In genomic region chr11:75533314-75534015, GRCm38 (mm10) we compare ENCODE assay signal across 7 mouse cellular contexts. TPM values are rescaled to one million over a fixed set of nuclear protein-coding genes. Genes with fewer than 3 reads are reported as not detected.
DNase-seq lines count a peak whose midpoint lies in the region; ATAC-seq and TF ChIP-seq lines count a peak whose summit lies in the region.

No protein-coding gene starts in this region.

- H3K27ac ChIP-seq in lung, embryonic 14.5 days (ENCODE audit: low read depth) = no peak overlapping the region
- H3K27ac ChIP-seq in embryonic facial prominence, embryonic 15.5 days (replicated peaks) = no peak overlapping the region
- H3K27ac ChIP-seq in intestine, embryonic 16.5 days (ENCODE audit: low read length) = peak overlapping the region; percentile 35
- peak overlapping the region; percentile 99 for H3K27ac ChIP-seq in neural tube, embryonic 15.5 days (replicated peaks)

- no peaks in the 10 kb centered on the region for H3K9me3 ChIP-seq in lung, embryonic 14.5 days (ENCODE audit: low read depth, low read length)
- no peaks in the 10 kb centered on the region for H3K9me3 ChIP-seq in embryonic facial prominence, embryonic 15.5 days (replicated peaks)
- H3K9me3 ChIP-seq in intestine, embryonic 16.5 days (ENCODE audit: control insufficient read depth, low read length) = no peaks in the 10 kb centered on the region
- no peaks in the 10 kb centered on the region for H3K9me3 ChIP-seq in neural tube, embryonic 15.5 days (replicated peaks)

- peak overlapping the region; percentile 98 for H3K4me2 ChIP-seq in lung, embryonic 14.5 days
- H3K4me2 ChIP-seq in embryonic facial prominence, embryonic 15.5 days (replicated peaks) = peak overlapping the region; percentile 99; the same call in 1 of the 2 replicates
- H3K4me2 ChIP-seq in intestine, embryonic 16.5 days (ENCODE audit: low read depth, low read length) = peak overlapping the region; percentile 82
- peak overlapping the region; percentile 84 for H3K4me2 ChIP-seq in neural tube, embryonic 15.5 days

- intact Hi-C loops in left cerebral cortex, postnatal 36 days (cut with DNase I) = no loop called here

- H3K9ac ChIP-seq in lung, embryonic 14.5 days = no peak overlapping the region
- no peak overlapping the region for H3K9ac ChIP-seq in embryonic facial prominence, embryonic 15.5 days
- H3K9ac ChIP-seq in intestine, embryonic 16.5 days (ENCODE audit: low read depth, low read length) = peak overlapping the region; percentile 38; the same call in 1 of the 2 replicates
- peak overlapping the region; percentile 73; the same call in 1 of the 2 replicates for H3K9ac ChIP-seq in neural tube, embryonic 15.5 days (replicated peaks)

- no peak for ATAC-seq in lung, embryonic 14.5 days (ENCODE audit: insufficient read depth)
- ATAC-seq in embryonic facial prominence, embryonic 15.5 days (ENCODE audit: insufficient number of reproducible peaks, low FRiP score, low TSS enrichment, low read depth) = no peak
- ATAC-seq in intestine, embryonic 16.5 days = no peak
- no peak for ATAC-seq in neural tube, embryonic 15.5 days (ENCODE audit: low FRiP score)

- WGBS in lung, embryonic 14.5 days = 67% methylated on average over 6 of the region's 6 CpGs
- WGBS in embryonic facial prominence, embryonic 15.5 days = 67% methylated on average over 6 of the region's 6 CpGs
- WGBS in intestine, embryonic 16.5 days = 71% methylated on average over 6 of the region's 6 CpGs
- 75% methylated on average over 6 of the region's 6 CpGs for WGBS in neural tube, embryonic 15.5 days

- H3K27me3 ChIP-seq in lung, embryonic 14.5 days (ENCODE audit: insufficient read depth, low read length) = no peaks in the 10 kb centered on the region
- no peaks in the 10 kb centered on the region for H3K27me3 ChIP-seq in embryonic facial prominence, embryonic 15.5 days
- H3K27me3 ChIP-seq in intestine, embryonic 16.5 days (replicated peaks; ENCODE audit: control insufficient read depth, insufficient read depth, low read length) = no peaks in the 10 kb centered on the region
- H3K27me3 ChIP-seq in neural tube, embryonic 15.5 days (replicated peaks) = no peaks in the 10 kb centered on the region

- H3K36me3 ChIP-seq in lung, embryonic 14.5 days (ENCODE audit: insufficient read depth) = no peaks in the 10 kb centered on the region
- H3K36me3 ChIP-seq in embryonic facial prominence, embryonic 15.5 days = no peaks in the 10 kb centered on the region
- H3K36me3 ChIP-seq in intestine, embryonic 16.5 days (ENCODE audit: control insufficient read depth, insufficient read depth, low read length) = no peaks in the 10 kb centered on the region
- no peaks in the 10 kb centered on the region for H3K36me3 ChIP-seq in neural tube, embryonic 15.5 days

- 0 out of 2 replicates have a peak, but pooled peaks cover 2% of the 10 kb centered on the region for H3K4me1 ChIP-seq in lung, embryonic 14.5 days (ENCODE audit: insufficient read depth)
- peaks cover 21% of the 10 kb centered on the region for H3K4me1 ChIP-seq in embryonic facial prominence, embryonic 15.5 days
- H3K4me1 ChIP-seq in intestine, embryonic 16.5 days (ENCODE audit: control insufficient read depth, insufficient read depth, low read length) = peaks cover 23% of the 10 kb centered on the region
- H3K4me1 ChIP-seq in neural tube, embryonic 15.5 days = peaks cover 60% of the 10 kb centered on the region

- no peak for TF ChIP-seq CTCF in lung, embryonic 14.5 days (IDR thresholded peaks at IDR 0.05; ENCODE audit: low read depth)

- DNase-seq in lung, embryonic 14.5 days = no peak
- no peak for DNase-seq in lung, postnatal 36 days
- no peak for DNase-seq in right cerebral cortex, adult 18-20 months
- DNase-seq in left cerebral cortex, postnatal 36 days (ENCODE audit: low spot score in 2 of 2) = no peak

- no peak overlapping the region for H3K4me3 ChIP-seq in lung, embryonic 14.5 days (ENCODE audit: low read depth, low read length)
- H3K4me3 ChIP-seq in embryonic facial prominence, embryonic 15.5 days (replicated peaks) = no peak overlapping the region
- peak overlapping the region; percentile 72 for H3K4me3 ChIP-seq in intestine, embryonic 16.5 days (ENCODE audit: low read length)
- H3K4me3 ChIP-seq in neural tube, embryonic 15.5 days (replicated peaks) = peak overlapping the region; percentile 77

RNA-seq across cellular contexts. Expression of gene Slc43a2, which starts 2.0 kb away (rescaled TPM):
- polyA plus RNA-seq in lung, embryonic 14.5 days (2014; fragmentation: Nextera tagmentation; extraction: Ambion mirVana) = 4.0 and 6.4 TPM in 2 replicates
- 5.5 and 5.7 TPM in 2 replicates for polyA plus RNA-seq in embryonic facial prominence, embryonic 15.5 days (2015; fragmentation: Nextera tagmentation; extraction: Ambion mirVana)
- 22.0 and 27.7 TPM in 2 replicates for polyA plus RNA-seq in intestine, embryonic 16.5 days (2015; fragmentation: Nextera tagmentation; extraction: Ambion mirVana)
- polyA plus RNA-seq in neural tube, embryonic 15.5 days (2015; fragmentation: Nextera tagmentation; extraction: Ambion mirVana) = 15.7 and 15.8 TPM in 2 replicates
- total RNA-seq in left cerebral cortex, postnatal 36 days (2021) = 10 to 100 TPM; 51.1 to 63.1 TPM

RNA-seq across cellular contexts. Expression of gene Scarf1, which starts 20.1 kb away (rescaled TPM):
- polyA plus RNA-seq in lung, embryonic 14.5 days (2014; fragmentation: Nextera tagmentation; extraction: Ambion mirVana) = 11.6 and 15.2 TPM in 2 replicates
- 8.0 and 8.1 TPM in 2 replicates for polyA plus RNA-seq in embryonic facial prominence, embryonic 15.5 days (2015; fragmentation: Nextera tagmentation; extraction: Ambion mirVana)
- polyA plus RNA-seq in intestine, embryonic 16.5 days (2015; fragmentation: Nextera tagmentation; extraction: Ambion mirVana) = 5.6 and 6.0 TPM in 2 replicates
- polyA plus RNA-seq in neural tube, embryonic 15.5 days (2015; fragmentation: Nextera tagmentation; extraction: Ambion mirVana) = 3.9 and 4.7 TPM in 2 replicates
- 1 to 10 TPM; 1.2 to 1.8 TPM for total RNA-seq in left cerebral cortex, postnatal 36 days (2021)

RNA-seq across cellular contexts. Expression of gene Rilp, which starts 23.6 kb away (rescaled TPM):
- 0.43 and 0.58 TPM in 2 replicates for polyA plus RNA-seq in lung, embryonic 14.5 days (2014; fragmentation: Nextera tagmentation; extraction: Ambion mirVana)
- polyA plus RNA-seq in embryonic facial prominence, embryonic 15.5 days (2015; fragmentation: Nextera tagmentation; extraction: Ambion mirVana) = 0.73 and 1.0 TPM in 2 replicates
- 2.4 and 2.7 TPM in 2 replicates for polyA plus RNA-seq in intestine, embryonic 16.5 days (2015; fragmentation: Nextera tagmentation; extraction: Ambion mirVana)
- polyA plus RNA-seq in neural tube, embryonic 15.5 days (2015; fragmentation: Nextera tagmentation; extraction: Ambion mirVana) = 2.8 and 3.1 TPM in 2 replicates
- total RNA-seq in left cerebral cortex, postnatal 36 days (2021) = 1 to 10 TPM; 1.9 to 2.3 TPM

RNA-seq across cellular contexts. Expression of gene Prpf8, which starts 46.8 kb away (rescaled TPM):
- polyA plus RNA-seq in lung, embryonic 14.5 days (2014; fragmentation: Nextera tagmentation; extraction: Ambion mirVana) = 96.9 and 104 TPM in 2 replicates
- polyA plus RNA-seq in embryonic facial prominence, embryonic 15.5 days (2015; fragmentation: Nextera tagmentation; extraction: Ambion mirVana) = 51.7 and 52.5 TPM in 2 replicates
- polyA plus RNA-seq in intestine, embryonic 16.5 days (2015; fragmentation: Nextera tagmentation; extraction: Ambion mirVana) = 34.8 and 36.3 TPM in 2 replicates
- polyA plus RNA-seq in neural tube, embryonic 15.5 days (2015; fragmentation: Nextera tagmentation; extraction: Ambion mirVana) = 43.9 and 44.3 TPM in 2 replicates
- 100 to 1,000 TPM; 127 to 138 TPM for total RNA-seq in left cerebral cortex, postnatal 36 days (2021)

RNA-seq across cellular contexts. Expression of gene Pitpna, which starts 54.4 kb away (rescaled TPM):
- 84.7 and 89.6 TPM in 2 replicates for polyA plus RNA-seq in lung, embryonic 14.5 days (2014; fragmentation: Nextera tagmentation; extraction: Ambion mirVana)
- 73.0 and 79.3 TPM in 2 replicates for polyA plus RNA-seq in embryonic facial prominence, embryonic 15.5 days (2015; fragmentation: Nextera tagmentation; extraction: Ambion mirVana)
- polyA plus RNA-seq in intestine, embryonic 16.5 days (2015; fragmentation: Nextera tagmentation; extraction: Ambion mirVana) = 84.2 and 98.1 TPM in 2 replicates
- polyA plus RNA-seq in neural tube, embryonic 15.5 days (2015; fragmentation: Nextera tagmentation; extraction: Ambion mirVana) = 113 and 117 TPM in 2 replicates
- total RNA-seq in left cerebral cortex, postnatal 36 days (2021) = 100 to 1,000 TPM; 315 to 349 TPM

Comparison
In these comparisons a context has a peak if more than half of its experiments do, and no peak if none do; other contexts are left out.
1. H3K27ac ChIP-seq: peak in intestine, embryonic 16.5 days (single experiment) and neural tube, embryonic 15.5 days (single experiment); none in lung, embryonic 14.5 days (single experiment) and embryonic facial prominence, embryonic 15.5 days (single experiment).
2. H3K4me3 ChIP-seq: peak in intestine, embryonic 16.5 days (single experiment) and neural tube, embryonic 15.5 days (single experiment); none in lung, embryonic 14.5 days (single experiment) and embryonic facial prominence, embryonic 15.5 days (single experiment).
3. H3K9ac ChIP-seq: peak in intestine, embryonic 16.5 days (single experiment) and neural tube, embryonic 15.5 days (single experiment); none in lung, embryonic 14.5 days (single experiment) and embryonic facial prominence, embryonic 15.5 days (single experiment).
4. Peak in every context shown above with its lines, with median percentiles within 50 percentile points of each other: H3K4me2 ChIP-seq.